Mouse (Mus musculus): ENCODE data around the gene Esrp2.
A peak's percentile ranks its signal among the peaks of the same experiment; 100 is the strongest.

The Esrp2 gene

GRCm38 (mm10) chr8:106147868-106148565 is 11.2 kb upstream of the Esrp2 start:
- peak; percentile 95 for DNase-seq (ENCODE audit: low read depth)

- DNase-seq (ENCODE audit: low read depth), result no peak
These were observed 9.2 kb upstream of the Esrp2 start for GRCm38 (mm10) chr8:106146014-106146413.

DNA sequence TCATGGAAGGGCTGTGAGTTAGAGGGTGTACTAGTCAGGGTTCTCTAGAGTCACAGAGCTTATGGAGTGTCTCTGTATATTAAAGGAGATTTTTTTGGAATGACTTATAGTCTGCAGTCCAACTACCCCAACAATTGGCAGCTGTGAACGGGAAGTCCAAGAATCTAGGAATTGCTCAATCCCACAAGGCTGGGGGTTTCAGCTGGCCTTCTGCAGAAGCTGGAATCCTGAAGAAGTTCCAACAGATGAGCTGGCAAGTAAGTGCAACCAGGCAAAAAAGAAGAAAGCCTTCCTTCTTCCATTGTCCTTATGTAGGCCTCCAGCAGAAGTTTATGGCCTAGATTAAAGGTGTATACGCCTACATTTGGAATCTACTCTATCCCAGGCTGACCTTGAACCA is 8.6 kb upstream of the Esrp2 start:
- DNase-seq (ENCODE audit: low read depth), result peak; percentile 95

DNA sequence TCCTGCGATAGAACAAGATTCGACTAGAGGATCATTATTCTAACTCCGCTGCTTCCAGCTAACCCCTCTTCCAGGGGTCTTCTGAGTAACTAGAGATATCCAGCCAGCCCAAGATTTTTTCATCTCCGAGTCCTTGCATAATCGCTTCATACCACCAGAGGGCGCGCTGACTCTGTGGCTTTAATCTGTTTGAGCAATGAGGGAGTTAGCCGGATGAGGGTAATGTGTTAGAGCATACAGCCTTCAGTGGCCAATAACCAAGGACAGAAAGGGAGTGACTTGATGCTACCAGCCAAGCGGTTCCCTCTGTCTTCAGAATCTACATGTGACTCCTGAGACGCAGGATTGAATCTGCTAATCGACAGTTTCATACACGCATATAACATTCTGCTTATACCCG is 4.0 kb upstream of the Esrp2 start:
- DNase-seq (ENCODE audit: low read depth), result peak; percentile 92

DNA sequence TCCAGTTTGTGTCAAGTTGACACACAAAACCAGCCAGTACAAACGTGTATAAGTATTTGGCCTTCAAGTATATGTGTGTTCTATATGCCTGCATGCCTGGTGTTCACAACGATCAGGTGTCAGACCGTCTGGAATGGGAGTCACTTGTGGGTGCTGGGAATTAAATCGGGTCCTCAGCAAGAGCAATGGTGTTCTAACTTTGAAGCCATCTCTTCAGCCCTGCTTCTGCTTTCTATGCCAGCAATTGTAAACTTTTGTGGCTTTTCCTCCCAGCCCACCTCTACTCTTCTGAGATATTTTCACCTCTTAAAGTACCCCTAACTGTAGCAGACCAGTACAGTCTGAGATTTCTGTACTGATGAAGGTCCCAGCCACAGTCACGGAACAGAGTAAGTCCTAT is 3.4 kb upstream of the Esrp2 start:
- DNase-seq (ENCODE audit: low read depth), result no peak

GRCm38 (mm10) chr8:106138616-106139015 is 1.8 kb upstream of the Esrp2 start:
- peak; percentile 29 for DNase-seq (ENCODE audit: low read depth)

DNA sequence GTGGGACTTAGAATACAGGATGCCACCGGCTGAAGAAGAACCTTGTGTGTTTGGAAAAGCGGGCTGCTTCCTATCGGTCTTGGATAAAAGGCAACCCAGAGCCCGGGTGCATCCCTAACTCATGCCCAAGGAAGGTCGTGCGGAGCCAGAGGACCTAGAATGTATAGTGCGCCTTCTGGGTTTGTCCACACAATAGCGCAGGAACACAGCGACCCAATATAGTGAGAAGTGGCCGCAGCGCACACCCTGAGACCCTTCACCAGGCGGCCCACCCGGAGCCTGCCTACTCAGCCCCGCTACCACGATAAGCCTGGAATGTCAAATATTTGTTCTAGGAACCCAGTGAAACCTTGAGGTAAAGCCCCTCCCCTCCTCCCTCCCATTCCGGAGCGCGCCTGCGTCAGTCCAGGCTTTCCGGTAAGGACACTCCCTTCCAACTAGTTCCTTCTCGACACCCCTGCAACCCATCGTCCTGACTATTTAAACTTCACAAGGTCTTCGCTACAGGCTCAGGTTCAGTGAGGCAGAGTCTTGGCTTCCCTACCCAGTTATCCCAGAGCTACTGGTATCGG is 1.2 kb upstream of the Esrp2 start:
- DNase-seq (ENCODE audit: low read depth), result peak; percentile 86

- no peak for DNase-seq (ENCODE audit: low read depth)
These were observed 588 bp upstream of the Esrp2 start for GRCm38 (mm10) chr8:106137218-106137905.

- no peak for DNase-seq (ENCODE audit: low read depth)
These were observed 1.1 kb downstream of the Esrp2 start for GRCm38 (mm10) chr8:106135672-106136071.

DNA sequence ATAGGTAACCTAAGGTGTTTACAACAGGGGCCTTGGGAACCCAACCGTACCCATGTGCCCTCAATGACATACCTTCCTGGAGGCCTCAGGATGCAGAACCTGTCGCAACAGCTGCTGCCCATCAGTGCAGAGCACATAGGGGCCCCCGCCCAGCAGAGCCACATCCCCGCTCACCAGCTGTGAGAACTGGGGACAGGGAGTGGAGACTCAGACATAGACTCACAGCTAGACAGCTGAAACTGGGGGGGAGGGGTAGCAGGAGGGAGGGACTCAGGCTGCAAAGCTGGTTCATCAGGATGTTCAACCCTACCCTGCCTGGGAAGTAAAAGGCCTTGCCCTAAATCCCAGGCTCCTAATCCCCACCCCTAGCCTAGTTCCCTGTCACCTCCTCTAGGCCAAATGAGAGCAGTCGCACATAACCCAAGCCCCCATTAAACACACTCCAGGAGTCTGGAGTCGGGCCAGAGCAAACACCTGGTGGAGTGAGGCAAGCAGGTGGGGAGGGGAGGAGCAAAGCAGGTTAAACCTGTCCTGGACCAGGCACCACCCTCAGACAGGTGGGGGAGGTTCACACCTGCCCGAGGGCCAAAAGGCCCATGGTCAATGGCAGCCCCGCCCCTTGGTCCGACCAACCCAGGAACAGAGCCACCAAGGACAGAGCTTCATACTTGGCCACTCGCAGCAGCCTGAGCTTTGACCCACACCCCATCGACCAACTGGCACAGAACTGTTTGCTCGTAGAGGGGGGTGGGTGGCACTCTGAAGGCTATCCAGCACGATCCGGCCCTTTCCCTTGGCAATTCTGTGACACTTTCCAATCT is 1.8 kb downstream of the Esrp2 start:
- DNase-seq (ENCODE audit: low read depth), result no peak

- no peak for DNase-seq (ENCODE audit: low read depth)
These were observed 2.8 kb downstream of the Esrp2 start for GRCm38 (mm10) chr8:106133946-106134345.

GRCm38 (mm10) chr8:106133526-106133925 is 3.2 kb downstream of the Esrp2 start:
- DNase-seq (ENCODE audit: low read depth), result no peak

GRCm38 (mm10) chr8:106132356-106132755 is 4.4 kb downstream of the Esrp2 start:
- DNase-seq (ENCODE audit: low read depth), result no peak

- DNase-seq (ENCODE audit: low read depth), result no peak
These were observed 5.1 kb downstream of the Esrp2 start for GRCm38 (mm10) chr8:106131488-106132222.

DNA sequence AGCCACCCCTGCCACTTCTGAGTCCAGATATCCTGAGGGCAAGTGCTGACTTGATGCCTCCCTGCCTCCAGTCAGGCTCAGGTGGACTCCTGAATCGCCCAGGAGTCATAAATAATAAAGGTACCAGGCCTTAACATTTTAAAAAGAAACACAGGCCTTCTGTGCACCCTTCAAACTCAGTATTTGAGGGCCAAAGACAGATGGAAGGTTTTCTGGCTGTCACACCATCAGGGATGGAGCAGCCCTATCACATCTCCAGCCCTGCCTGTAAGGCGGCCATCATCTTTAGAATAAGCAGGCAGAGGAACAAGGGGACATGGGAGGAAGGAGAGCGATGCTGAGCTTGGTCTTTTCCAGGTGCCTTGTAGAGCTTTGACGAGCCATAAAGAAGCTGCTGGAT is 5.8 kb downstream of the Esrp2 start:
- DNase-seq (ENCODE audit: low read depth), result no peak

GRCm38 (mm10) chr8:106130505-106130904 is 6.3 kb downstream of the Esrp2 start:
- no peak for DNase-seq (ENCODE audit: low read depth)

- DNase-seq (ENCODE audit: low read depth), result no peak
These were observed 6.8 kb downstream of the Esrp2 start for GRCm38 (mm10) chr8:106129997-106130396.

- no peak for DNase-seq (ENCODE audit: low read depth)
These were observed 7.4 kb downstream of the Esrp2 start for GRCm38 (mm10) chr8:106129232-106129930.

DNA sequence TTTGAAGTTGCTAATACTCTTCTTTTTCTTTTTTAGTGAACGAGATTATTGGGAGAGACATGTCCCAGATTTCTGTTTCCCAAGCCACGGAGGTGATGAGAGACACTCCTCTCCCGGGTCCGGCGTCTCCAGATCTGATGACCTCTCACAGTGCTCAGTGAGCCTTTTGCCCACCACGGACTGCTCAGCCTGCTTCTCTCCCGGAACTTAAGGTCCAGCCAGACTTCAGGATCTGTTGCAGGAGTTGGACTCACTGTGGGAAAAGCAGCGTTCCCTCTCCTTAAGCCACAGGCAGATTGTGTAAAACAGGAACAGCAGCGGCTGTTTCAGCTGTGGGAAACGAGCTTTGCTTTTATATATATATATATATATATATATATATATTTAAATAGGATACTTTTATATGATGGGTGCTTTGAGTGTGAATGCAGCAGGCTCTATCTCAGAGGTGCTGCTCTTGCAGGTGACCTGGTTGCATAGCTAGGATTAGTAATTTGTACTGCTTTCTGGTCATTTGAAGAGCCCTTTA is 8.8 kb downstream of the Esrp2 start:
- no peak for DNase-seq (ENCODE audit: low read depth)

DNA sequence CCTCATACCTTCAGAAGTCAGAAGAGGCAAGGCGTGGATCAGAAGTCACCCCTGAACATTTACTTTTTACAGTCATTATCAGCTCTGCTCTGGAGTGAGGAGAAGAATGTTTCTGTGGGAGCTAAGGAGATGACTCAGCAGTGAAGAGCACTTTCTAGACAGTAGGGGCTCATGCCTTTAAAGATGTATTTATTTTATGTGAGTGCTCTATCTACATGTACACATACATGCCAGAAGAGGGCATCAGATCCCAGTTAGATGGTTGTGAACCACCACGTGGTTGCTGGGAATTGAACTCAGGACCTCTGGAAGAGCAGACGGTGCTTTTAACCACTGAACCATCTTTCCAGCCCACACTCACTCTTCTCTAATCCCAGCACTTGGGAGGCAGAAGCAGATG is 9.7 kb downstream of the Esrp2 start:
- peak; percentile 24 for DNase-seq (ENCODE audit: low read depth)

DNA sequence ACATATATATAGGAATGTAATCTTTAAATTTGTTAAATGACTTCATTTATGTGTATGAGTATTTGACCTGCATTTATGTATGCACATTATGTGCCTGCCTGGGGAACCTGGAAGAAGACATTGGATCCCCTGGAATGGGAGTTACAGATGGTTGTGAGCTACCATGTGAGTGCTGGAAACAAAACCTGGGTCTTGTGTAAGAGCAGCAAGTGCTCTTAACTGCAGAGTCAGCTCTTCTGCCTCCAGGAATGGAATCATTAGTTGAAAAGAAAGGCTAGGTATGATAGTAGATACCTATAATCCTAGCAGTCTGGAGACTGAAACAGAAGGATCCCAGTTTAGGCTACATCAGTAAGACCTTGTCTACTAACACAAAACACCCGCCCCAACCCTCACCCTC is 10.7 kb downstream of the Esrp2 start:
- no peak for DNase-seq (ENCODE audit: low read depth)
